In the genomic region with DNA sequence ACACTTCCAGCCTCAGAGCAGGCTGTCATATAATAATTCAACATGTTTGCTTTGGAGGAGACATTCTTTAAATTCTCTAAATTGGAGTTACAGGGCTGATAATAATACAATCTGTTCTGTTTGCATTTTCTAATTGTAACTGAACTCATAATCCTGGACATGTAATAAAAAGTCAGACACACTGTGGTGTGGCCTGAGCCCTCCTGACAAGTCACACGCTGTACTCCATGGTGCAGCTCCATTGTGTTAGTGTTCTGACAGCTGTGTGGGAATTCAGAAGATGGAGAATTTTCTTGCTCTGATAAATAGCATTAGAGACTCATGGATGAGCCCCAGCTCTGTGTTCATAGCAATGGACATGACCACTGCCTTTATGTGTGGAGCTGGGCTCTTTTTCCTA, we compare ENCODE assay signal across 11 mouse cellular contexts. TPM values are rescaled to one million over a fixed set of nuclear protein-coding genes. Genes with fewer than 3 reads are reported as not detected.
"Had no signal": no experiment of that assay in that cellular context is flagged by ENCODE, and none has a peak within 500 bp of the region (broad histone marks: within the 10 kb centered on the region; RNA-seq: fewer than 3 reads in every experiment).

No protein-coding gene starts in this region.

RNA-seq across cellular contexts. Expression of a gene that starts 58.2 kb away (rescaled TPM):
- polyA plus RNA-seq: neural tube, embryonic 14.5 days; neural tube, embryonic 15.5 days; small intestine, adult 2 months; spleen, adult 2 months; stomach, embryonic 14.5 days; stomach, embryonic 15.5 days; stomach, embryonic 16.5 days; stomach, postnatal 0 days; thymus, adult 2 months; thymus, postnatal 0 days; urinary bladder, adult 2 months had no signal
